Mouse (Mus musculus) urinary bladder, postnatal 0 days (tissue): ENCODE results near the gene Sox10. TPM values are rescaled to one million over a fixed set of nuclear protein-coding genes. Genes with fewer than 3 reads are reported as not detected.

Experiments
- polyA plus RNA-seq: library from polyadenylated mRNA; unstranded; fragments of >200 nt; fragmentation: Nextera tagmentation; extraction: Ambion mirVana; gene quantifications from 2 replicates; pipeline ENCODE4 v1.2.1, GENCODE M21; 2015

Sox10 gene
- polyA plus RNA-seq, result 1.3 and 1.8 TPM in 2 replicates

GRCm38 (mm10) chr15:79165140-79165539 lies at the start of gene Sox10:
Gene Sox10 (minus strand): TSS chr15:79165240.

DNA sequence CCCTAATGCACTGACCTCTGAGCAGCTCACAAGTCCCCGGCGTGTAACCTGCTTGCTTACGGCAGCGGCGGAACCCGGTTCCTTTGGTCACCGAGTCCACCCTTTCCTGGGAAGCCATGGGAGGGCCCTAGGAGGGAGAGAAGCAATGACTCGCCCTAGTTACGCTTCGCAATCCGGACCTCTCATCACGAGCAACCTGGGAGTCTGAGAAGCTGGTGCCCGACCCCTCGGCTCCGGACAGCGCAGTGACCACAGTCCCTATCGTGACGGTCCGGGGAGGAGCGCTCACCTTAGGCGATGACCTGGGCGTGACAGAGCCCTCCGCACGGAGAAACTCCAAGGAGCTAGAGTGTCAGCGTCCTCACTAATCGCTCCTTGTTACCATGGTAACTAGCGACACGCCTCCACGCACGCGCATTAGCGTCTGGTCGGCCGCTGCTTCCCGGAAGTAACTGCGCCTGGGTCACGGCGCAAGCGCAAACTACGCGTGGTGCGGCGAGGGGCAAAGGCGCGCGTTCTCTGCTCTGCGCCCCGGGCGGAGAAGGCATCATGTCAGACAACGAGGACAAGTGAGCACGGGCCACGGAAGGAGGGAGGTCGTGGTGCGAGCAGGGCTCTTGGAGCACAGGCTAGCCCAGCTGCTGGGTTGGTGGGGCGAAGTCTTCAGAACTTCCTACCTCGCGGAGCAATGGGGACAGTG lies 24.0 kb downstream of the Sox10 start, which contains the start of the genes Polr2f and 1700088E04Rik:
TSS of gene Polr2f (plus strand) at position 144 of the 700 bp plus-strand sequence.
TSS of gene 1700088E04Rik (minus strand) at position 388 of the 700 bp plus-strand sequence.

GRCm38 (mm10) chr15:79108421-79109320 lies 56.4 kb downstream of the Sox10 start, which contains the start of gene Micall1:
Gene Micall1 (plus strand): TSS chr15:79108898.

Other genes with a start within 250 kb of the Sox10 start
- gene Lgals1, start 238.5 kb downstream of the Sox10 start, polyA plus RNA-seq, result 2,081 and 2,305 TPM in 2 replicates
- 33.8 and 37.6 TPM in 2 replicates for gene Nol12, start 230.3 kb downstream of the Sox10 start, polyA plus RNA-seq
- gene Triobp, start 217.5 kb downstream of the Sox10 start, polyA plus RNA-seq, result 45.0 and 55.5 TPM in 2 replicates
- 274 and 300 TPM in 2 replicates for gene H1f0, start 136.8 kb downstream of the Sox10 start, polyA plus RNA-seq
- not detected in 2 replicates for gene Galr3, start 123.4 kb downstream of the Sox10 start, polyA plus RNA-seq
- gene Ankrd54, start 102.3 kb downstream of the Sox10 start, polyA plus RNA-seq, result 21.2 and 22.3 TPM in 2 replicates
- gene Eif3l, start 90.1 kb downstream of the Sox10 start, polyA plus RNA-seq, result 133 and 143 TPM in 2 replicates
- 22.6 and 23.7 TPM in 2 replicates for gene Micall1, start 56.3 kb downstream of the Sox10 start, polyA plus RNA-seq
- 249 and 260 TPM in 2 replicates for gene Polr2f, start 24.2 kb downstream of the Sox10 start, polyA plus RNA-seq
- 7.5 and 8.7 TPM in 2 replicates for gene 1700088E04Rik, start 24.0 kb downstream of the Sox10 start, polyA plus RNA-seq
- gene Pick1, start 63.9 kb upstream of the Sox10 start, polyA plus RNA-seq, result 17.8 and 18.8 TPM in 2 replicates
- gene Gm49486, start 64.2 kb upstream of the Sox10 start, polyA plus RNA-seq, result 0.34 and 0.49 TPM in 2 replicates
- gene Slc16a8, start 89.5 kb upstream of the Sox10 start, polyA plus RNA-seq, result 0.21 and 0.25 TPM in 2 replicates
- 0.98 and 1.1 TPM in 2 replicates for gene Baiap2l2, start 120.3 kb upstream of the Sox10 start, polyA plus RNA-seq
- 8.2 and 8.4 TPM in 2 replicates for gene Pla2g6, start 163.2 kb upstream of the Sox10 start, polyA plus RNA-seq
- 6.4 and 10.1 TPM in 2 replicates for gene Maff, start 181.4 kb upstream of the Sox10 start, polyA plus RNA-seq
- gene Tmem184b, start 238.3 kb upstream of the Sox10 start, polyA plus RNA-seq, result 43.4 and 48.3 TPM in 2 replicates